Mouse (Mus musculus) limb, embryonic 10.5 days (tissue): ENCODE results near the gene Col12a1. TPM values are rescaled to one million over a fixed set of nuclear protein-coding genes. Genes with fewer than 3 reads are reported as not detected.

Experiments used
- DNase-seq: peaks from one replicate; pipeline ENCODE4 v3.0.0-alpha.2; 2017; ENCODE audit warnings: low spot score
- H3K27ac ChIP-seq: fragments of 300-500 bp; sonication (generic); 2 replicates; pipeline ENCODE4 v1.5.1; 2016; ENCODE audit warnings: mild to moderate bottlenecking
- H3K27me3 ChIP-seq: fragments of 300-500 bp; sonication (generic); 2 replicates; pipeline ENCODE4 v1.6.1; 2016; ENCODE audit warnings: low read depth, mild to moderate bottlenecking; ENCODE audit not compliant: poor library complexity, severe bottlenecking
- H3K36me3 ChIP-seq: fragments of 300-500 bp; sonication (generic); 2 replicates; pipeline ENCODE4 v1.6.1; 2016; ENCODE audit warnings: mild to moderate bottlenecking, moderate library complexity
- H3K4me1 ChIP-seq: fragments of 300-500 bp; sonication (generic); 2 replicates; pipeline ENCODE4 v1.6.1; 2016
- H3K4me3 ChIP-seq: fragments of 300-500 bp; sonication (generic); 2 replicates; pipeline ENCODE4 v1.5.1; 2016; ENCODE audit warnings: mild to moderate bottlenecking, moderate library complexity
- H3K9me3 ChIP-seq: fragments of 300-500 bp; sonication (generic); replicated peaks from 2 replicates; pipeline ENCODE4 v1.6.1; 2016; ENCODE audit warnings: mild to moderate bottlenecking
- WGBS: fragments of 180-500 bp; shearing (Covaris S2); methylation state at CpG from one replicate; pipeline ENCODE4 v1.1.7; 2016; 5-methylcytosine and 5-hydroxymethylcytosine counted together
- polyA plus RNA-seq: library from polyadenylated mRNA; unstranded; fragments of >200 nt; fragmentation: Nextera tagmentation; extraction: Ambion mirVana; gene quantifications from 2 replicates; pipeline ENCODE4 v1.2.1, GENCODE M21; 2016

Gene Col12a1
- polyA plus RNA-seq = 4.8 and 12.4 TPM in 2 replicates

- H3K4me3 ChIP-seq = peak within 1 kb of the TSS; percentile 63
- peaks cover 45% of the 10 kb centered on the region for H3K27me3 ChIP-seq
- peaks cover 63% of the 10 kb centered on the region for H3K4me1 ChIP-seq
- WGBS = under 1% methylated on average over 64 of the region's 64 CpGs
- no peaks in the 10 kb centered on the region for H3K9me3 ChIP-seq
- H3K36me3 ChIP-seq = no peaks in the 10 kb centered on the region
- peak within 1 kb of the TSS; percentile 87 for H3K27ac ChIP-seq
- peak; percentile 78 for DNase-seq
These were observed at the start of gene Col12a1 for GRCm38 (mm10) chr9:79718481-79719370. Col12a1 (minus strand) TSS chr9:79718831.

- Histone ChIP-seq H3K9me3 (no peaks in the 10 kb centered on the region), H3K4me1 (no peaks in the 10 kb centered on the region), H3K27ac (no peak overlapping the region), H3K4me3 (no peak overlapping the region), H3K27me3 (no peaks in the 10 kb centered on the region), H3K36me3 (peaks cover 11% of the 10 kb centered on the region; the same call in 1 of the 2 replicates)
- DNase-seq = no peak
- 92% methylated on average over 5 of the region's 5 CpGs for WGBS
These were observed 48.4 kb upstream of the Col12a1 start for GRCm38 (mm10) chr9:79766991-79767545.

- Histone ChIP-seq H3K9me3 (no peaks in the 10 kb centered on the region), H3K4me3 (no peak overlapping the region), H3K4me1 (0 out of 2 replicates have a peak, but pooled peaks cover 2% of the 10 kb centered on the region), H3K27me3 (no peaks in the 10 kb centered on the region), H3K36me3 (peaks cover 2% of the 10 kb centered on the region; the same call in 1 of the 2 replicates), H3K27ac (no peak overlapping the region)
- 87% methylated on average over 4 of the region's 4 CpGs for WGBS
- no peak for DNase-seq
These were observed 46.7 kb upstream of the Col12a1 start for GRCm38 (mm10) chr9:79765329-79765728.

- peaks cover 6% of the 10 kb centered on the region for H3K36me3 ChIP-seq
- 84% methylated on average over 6 of the region's 6 CpGs for WGBS
These were observed 43.9 kb upstream of the Col12a1 start for GRCm38 (mm10) chr9:79762519-79762918.

GRCm38 (mm10) chr9:79760076-79760475, 41.4 kb upstream of the Col12a1 start:
- 12% methylated on average over 14 of the region's 14 CpGs for whole genome bisulfite sequencing
- H3K27ac ChIP-seq = peak overlapping the region; percentile 94
- H3K4me1 ChIP-seq = peaks cover 10% of the 10 kb centered on the region
- H3K27me3 ChIP-seq = no peaks in the 10 kb centered on the region
- no peaks in the 10 kb centered on the region for H3K9me3 ChIP-seq
- peaks cover 30% of the 10 kb centered on the region for H3K36me3 ChIP-seq
- H3K4me3 ChIP-seq = peak overlapping the region; percentile 77
- DNase-seq = peak; percentile 40

More at GRCm38 (mm10) chr9:79762519-79762918, 43.9 kb upstream of the Col12a1 start:
- H3K27me3 ChIP-seq = no peaks in the 10 kb centered on the region
- H3K4me1 ChIP-seq = peaks cover 10% of the 10 kb centered on the region
- no peaks in the 10 kb centered on the region for H3K9me3 ChIP-seq
- no peak overlapping the region for H3K27ac ChIP-seq
- DNase-seq = no peak
- no peak overlapping the region for H3K4me3 ChIP-seq

- DNase-seq = peak; percentile 95
- WGBS = under 1% methylated on average over 49 of the region's 49 CpGs
- no peaks in the 10 kb centered on the region for H3K9me3 ChIP-seq
- H3K36me3 ChIP-seq = peaks cover 36% of the 10 kb centered on the region
- H3K27me3 ChIP-seq = no peaks in the 10 kb centered on the region
- peaks cover 10% of the 10 kb centered on the region for H3K4me1 ChIP-seq
- H3K27ac ChIP-seq = peak within 1 kb of the TSS; percentile 94
- H3K4me3 ChIP-seq = peak within 1 kb of the TSS; percentile 77
These were observed 40.9 kb upstream of the Col12a1 start, which contains the start of gene Cox7a2 for GRCm38 (mm10) chr9:79759385-79760005. Cox7a2 (minus strand) TSS chr9:79759878.

- WGBS = 93% methylated on average over 4 of the region's 4 CpGs
- H3K4me3 ChIP-seq = no peak overlapping the region
- peaks cover 58% of the 10 kb centered on the region for H3K36me3 ChIP-seq
- DNase-seq = no peak
- H3K27me3 ChIP-seq = no peaks in the 10 kb centered on the region
- peaks cover 8% of the 10 kb centered on the region for H3K4me1 ChIP-seq
- no peaks in the 10 kb centered on the region for H3K9me3 ChIP-seq
- no peak overlapping the region for H3K27ac ChIP-seq
These were observed 36.7 kb upstream of the Col12a1 start for GRCm38 (mm10) chr9:79755311-79755710.

- no peaks in the 10 kb centered on the region for H3K9me3 ChIP-seq
- H3K27ac ChIP-seq = no peak overlapping the region
- H3K4me3 ChIP-seq = no peak overlapping the region
- WGBS = 61% methylated on average over 8 of the region's 8 CpGs
- no peak for DNase-seq
- peaks cover 46% of the 10 kb centered on the region for H3K36me3 ChIP-seq
- H3K27me3 ChIP-seq = no peaks in the 10 kb centered on the region
- H3K4me1 ChIP-seq = no peaks in the 10 kb centered on the region
These were observed 33.2 kb upstream of the Col12a1 start for GRCm38 (mm10) chr9:79751846-79752245.

- Histone ChIP-seq H3K4me3 (no peak overlapping the region), H3K9me3 (no peaks in the 10 kb centered on the region), H3K27me3 (no peaks in the 10 kb centered on the region), H3K36me3 (peaks cover 35% of the 10 kb centered on the region), H3K27ac (no peak overlapping the region), H3K4me1 (no peaks in the 10 kb centered on the region)
- no peak for DNase-seq
- 89% methylated on average over 7 of the region's 7 CpGs for WGBS
These were observed 32.1 kb upstream of the Col12a1 start for GRCm38 (mm10) chr9:79750709-79751108.

GRCm38 (mm10) chr9:79745036-79745435, 26.4 kb upstream of the Col12a1 start:
- no peaks in the 10 kb centered on the region for H3K27me3 ChIP-seq
- H3K9me3 ChIP-seq = no peaks in the 10 kb centered on the region
- no peak overlapping the region for H3K27ac ChIP-seq
- no peaks in the 10 kb centered on the region for H3K36me3 ChIP-seq
- H3K4me1 ChIP-seq = no peaks in the 10 kb centered on the region
- H3K4me3 ChIP-seq = no peak overlapping the region
- DNase-seq = no peak
- 71% methylated on average over 4 of the region's 4 CpGs for WGBS

GRCm38 (mm10) chr9:79735608-79736007, 17.0 kb upstream of the Col12a1 start:
- no peaks in the 10 kb centered on the region for H3K9me3 ChIP-seq
- no peak overlapping the region for H3K27ac ChIP-seq
- H3K27me3 ChIP-seq = no peaks in the 10 kb centered on the region
- H3K36me3 ChIP-seq = no peaks in the 10 kb centered on the region
- no peak overlapping the region for H3K4me3 ChIP-seq
- H3K4me1 ChIP-seq = no peaks in the 10 kb centered on the region
- WGBS = 92% methylated on average over 6 of the region's 6 CpGs
- no peak for DNase-seq

GRCm38 (mm10) chr9:79730301-79730700, 11.7 kb upstream of the Col12a1 start:
- WGBS = 91% methylated on average over 5 of the region's 5 CpGs
- Histone ChIP-seq H3K27ac (no peak overlapping the region), H3K4me1 (no peaks in the 10 kb centered on the region), H3K9me3 (no peaks in the 10 kb centered on the region), H3K27me3 (no peaks in the 10 kb centered on the region), H3K4me3 (no peak overlapping the region), H3K36me3 (no peaks in the 10 kb centered on the region)
- DNase-seq = no peak

GRCm38 (mm10) chr9:79723090-79723489, 4.5 kb upstream of the Col12a1 start:
- H3K4me1 ChIP-seq = peaks cover 29% of the 10 kb centered on the region
- no peak overlapping the region for H3K27ac ChIP-seq
- peaks cover 37% of the 10 kb centered on the region for H3K27me3 ChIP-seq
- WGBS = 38% methylated on average over 5 of the region's 5 CpGs
- no peaks in the 10 kb centered on the region for H3K36me3 ChIP-seq
- DNase-seq = no peak
- no peaks in the 10 kb centered on the region for H3K9me3 ChIP-seq
- no peak overlapping the region for H3K4me3 ChIP-seq
